Comparison of ENCODE assay signal across 10 mouse cellular contexts in genomic region chr5:33640652-33641051, GRCm38 (mm10). TPM values are rescaled to one million over a fixed set of nuclear protein-coding genes. Genes with fewer than 3 reads are reported as not detected.
A peak's percentile ranks its signal among the peaks of the same experiment; 100 is the strongest.
DNase-seq lines count a peak whose midpoint lies in the region; ATAC-seq and TF ChIP-seq lines count a peak whose summit lies in the region.
"Had no signal": no experiment of that assay in that cellular context is flagged by ENCODE, and none has a peak within 500 bp of the region (broad histone marks: within the 10 kb centered on the region; RNA-seq: fewer than 3 reads in every experiment).

No protein-coding gene starts in this region.

- peak; percentile 52 for DNase-seq in adrenal gland, postnatal 10 days
- DNase-seq in adrenal gland, postnatal 25 days = no peak
- peak; percentile 54 to 55 for DNase-seq in left cerebral cortex, adult 18-20 months (ENCODE audit: low spot score in 2 of 2)
- DNase-seq in left cerebral cortex, adult 8-10 months (ENCODE audit: low spot score in 2 of 2) = no peak
- peak; percentile 84 for DNase-seq in kidney, postnatal 0 days (ENCODE audit: low spot score)
- peak; percentile 83 for DNase-seq in lung, postnatal 0 days (ENCODE audit: low spot score)
- peak; percentile 38 to 42 for DNase-seq in spleen, postnatal 36 days (ENCODE audit: low spot score in 2 of 2)

- no peak overlapping the region for H3K4me3 ChIP-seq in kidney, postnatal 0 days (replicated peaks; ENCODE audit: low read depth, low read length)
- no peak overlapping the region for H3K4me3 ChIP-seq in lung, postnatal 0 days (ENCODE audit: low read depth, low read length)
- H3K4me3 ChIP-seq: heart, embryonic 13.5 days; myocyte had no signal

- H3K27me3 ChIP-seq in kidney, postnatal 0 days (ENCODE audit: insufficient read depth, low read length) = no peaks in the 10 kb centered on the region
- H3K27me3 ChIP-seq in lung, postnatal 0 days (replicated peaks; ENCODE audit: insufficient read depth, low read length) = no peaks in the 10 kb centered on the region
- H3K27me3 ChIP-seq: heart, embryonic 13.5 days had no signal

- H3K36me3 ChIP-seq in kidney, postnatal 0 days (ENCODE audit: insufficient read depth, low read length) = peaks cover 42% of the 10 kb centered on the region
- peaks cover 32% of the 10 kb centered on the region for H3K36me3 ChIP-seq in lung, postnatal 0 days (ENCODE audit: insufficient read depth, low read length)

- peak; percentile 77 for TF ChIP-seq CTCF in kidney, postnatal 0 days (IDR thresholded peaks at IDR 0.05; ENCODE audit: low read depth)
- TF ChIP-seq CTCF in lung, postnatal 0 days (IDR thresholded peaks at IDR 0.05) = peak; percentile 82

- ATAC-seq in common myeloid progenitor, adult 5-6 weeks (replicated peaks; ENCODE audit: low read depth, poor library complexity, severe bottlenecking) = peak; percentile 80
- no peak for ATAC-seq in kidney, postnatal 0 days (replicated peaks; ENCODE audit: low FRiP score, low read depth)
- peak; percentile 33; the same call in 1 of the 2 replicates for ATAC-seq in lung, postnatal 0 days

- 34% methylated on average over 3 of the region's 3 CpGs for WGBS in kidney, postnatal 0 days
- WGBS in lung, postnatal 0 days = 30% methylated on average over 3 of the region's 3 CpGs

- H3K4me1 ChIP-seq in kidney, postnatal 0 days (replicated peaks; ENCODE audit: insufficient read depth, low read length) = no peaks in the 10 kb centered on the region
- no peaks in the 10 kb centered on the region for H3K4me1 ChIP-seq in lung, postnatal 0 days (ENCODE audit: insufficient read depth, low read depth, low read length)

- H3K9me3 ChIP-seq in kidney, postnatal 0 days (replicated peaks; ENCODE audit: low read length) = no peaks in the 10 kb centered on the region
- H3K9me3 ChIP-seq in lung, postnatal 0 days (ENCODE audit: low read length) = no peaks in the 10 kb centered on the region
- H3K9me3 ChIP-seq: heart, embryonic 13.5 days had no signal

- H3K9ac ChIP-seq in kidney, postnatal 0 days (ENCODE audit: low read depth, low read length) = no peak overlapping the region
- no peak overlapping the region for H3K9ac ChIP-seq in lung, postnatal 0 days (replicated peaks; ENCODE audit: low read depth)
- H3K9ac ChIP-seq: heart, embryonic 13.5 days had no signal

- H3K27ac ChIP-seq in kidney, postnatal 0 days = no peak overlapping the region
- H3K27ac ChIP-seq in lung, postnatal 0 days (ENCODE audit: low read length) = no peak overlapping the region
- H3K27ac ChIP-seq: heart, embryonic 13.5 days had no signal

- TF ChIP-seq EP300 in lung, postnatal 0 days (IDR thresholded peaks at IDR 0.05) = no peak

- H3K4me2 ChIP-seq in kidney, postnatal 0 days (ENCODE audit: low read length) = no peak overlapping the region
- H3K4me2 ChIP-seq in lung, postnatal 0 days (replicated peaks; ENCODE audit: low read depth, low read length) = no peak overlapping the region
- H3K4me2 ChIP-seq: heart, embryonic 13.5 days had no signal

RNA-seq across cellular contexts. Expression of gene Gm9903, which starts 10.9 kb away (rescaled TPM):
- total RNA-seq in adrenal gland, postnatal 10 days (2021) = under 1 TPM; 0.39 to 0.48 TPM
- total RNA-seq in adrenal gland, postnatal 25 days (2021) = 0.64 TPM in 1 of 2 replicates, not detected in the other
- 1 to 10 TPM in 1 of 2 experiments, under 1 TPM in 1; 0.67 to 1.1 TPM for total RNA-seq in left cerebral cortex, adult 18-20 months (2021)
- under 1 TPM; 0.55 to 0.89 (median 0.76) TPM for total RNA-seq in left cerebral cortex, adult 8-10 months (2022)
- total RNA-seq in common myeloid progenitor, adult 5-6 weeks (2017) = not detected in 2 replicates
- polyA plus RNA-seq in kidney, postnatal 0 days (2015; fragmentation: Nextera tagmentation; extraction: Ambion mirVana) = 0.64 and 0.68 TPM in 2 replicates
- 0.37 and 0.41 TPM in 2 replicates for polyA plus RNA-seq in lung, postnatal 0 days (2015; fragmentation: Nextera tagmentation; extraction: Ambion mirVana)

RNA-seq across cellular contexts. Expression of gene Fam53a, which starts 11.2 kb away (rescaled TPM):
- 10 to 100 TPM; 25.2 to 28.6 TPM for total RNA-seq in adrenal gland, postnatal 10 days (2021)
- total RNA-seq in adrenal gland, postnatal 25 days (2021) = 23.5 and 37.0 TPM in 2 replicates
- total RNA-seq in left cerebral cortex, adult 18-20 months (2021) = 10 to 100 TPM; 21.8 to 24.2 TPM
- total RNA-seq in left cerebral cortex, adult 8-10 months (2022) = 10 to 100 TPM; 22.4 to 28.3 (median 26.2) TPM
- total RNA-seq in common myeloid progenitor, adult 5-6 weeks (2017) = 18.6 and 20.8 TPM in 2 replicates
- 55.7 and 58.1 TPM in 2 replicates for polyA plus RNA-seq in kidney, postnatal 0 days (2015; fragmentation: Nextera tagmentation; extraction: Ambion mirVana)
- polyA plus RNA-seq in lung, postnatal 0 days (2015; fragmentation: Nextera tagmentation; extraction: Ambion mirVana) = 43.9 and 46.1 TPM in 2 replicates

RNA-seq across cellular contexts. Expression of gene Slbp, which starts 11.7 kb away (rescaled TPM):
- 10 to 100 TPM; 50.1 to 56.5 TPM for total RNA-seq in adrenal gland, postnatal 10 days (2021)
- 48.6 and 54.7 TPM in 2 replicates for total RNA-seq in adrenal gland, postnatal 25 days (2021)
- 10 to 100 TPM; 26.1 to 28.3 TPM for total RNA-seq in left cerebral cortex, adult 18-20 months (2021)
- total RNA-seq in left cerebral cortex, adult 8-10 months (2022) = 10 to 100 TPM; 25.0 to 28.6 (median 26.4) TPM
- total RNA-seq in common myeloid progenitor, adult 5-6 weeks (2017) = 286 and 289 TPM in 2 replicates
- 146 and 172 TPM in 2 replicates for polyA plus RNA-seq in kidney, postnatal 0 days (2015; fragmentation: Nextera tagmentation; extraction: Ambion mirVana)
- polyA plus RNA-seq in lung, postnatal 0 days (2015; fragmentation: Nextera tagmentation; extraction: Ambion mirVana) = 81.2 and 85.6 TPM in 2 replicates

RNA-seq across cellular contexts. Expression of gene Tacc3, which starts 17.3 kb away (rescaled TPM):
- 10 to 100 TPM; 24.0 to 31.5 TPM for total RNA-seq in adrenal gland, postnatal 10 days (2021)
- total RNA-seq in adrenal gland, postnatal 25 days (2021) = 14.2 and 14.4 TPM in 2 replicates
- 1 to 10 TPM; 4.2 to 6.5 TPM for total RNA-seq in left cerebral cortex, adult 18-20 months (2021)
- total RNA-seq in left cerebral cortex, adult 8-10 months (2022) = 1 to 10 TPM; 5.3 to 7.5 (median 6.9) TPM
- 161 and 162 TPM in 2 replicates for total RNA-seq in common myeloid progenitor, adult 5-6 weeks (2017)
- 74.3 and 84.9 TPM in 2 replicates for polyA plus RNA-seq in kidney, postnatal 0 days (2015; fragmentation: Nextera tagmentation; extraction: Ambion mirVana)
- 12.5 and 14.5 TPM in 2 replicates for polyA plus RNA-seq in lung, postnatal 0 days (2015; fragmentation: Nextera tagmentation; extraction: Ambion mirVana)

RNA-seq across cellular contexts. Expression of gene Tmem129, which starts 17.6 kb away (rescaled TPM):
- total RNA-seq in adrenal gland, postnatal 10 days (2021) = 10 to 100 TPM; 18.6 to 21.7 TPM
- total RNA-seq in adrenal gland, postnatal 25 days (2021) = 27.7 and 29.5 TPM in 2 replicates
- 10 to 100 TPM; 26.8 to 28.0 TPM for total RNA-seq in left cerebral cortex, adult 18-20 months (2021)
- total RNA-seq in left cerebral cortex, adult 8-10 months (2022) = 10 to 100 TPM; 23.1 to 26.2 (median 24.0) TPM
- total RNA-seq in common myeloid progenitor, adult 5-6 weeks (2017) = 22.2 and 24.8 TPM in 2 replicates
- 26.4 and 29.5 TPM in 2 replicates for polyA plus RNA-seq in kidney, postnatal 0 days (2015; fragmentation: Nextera tagmentation; extraction: Ambion mirVana)
- polyA plus RNA-seq in lung, postnatal 0 days (2015; fragmentation: Nextera tagmentation; extraction: Ambion mirVana) = 22.5 and 25.1 TPM in 2 replicates

Comparison
In these comparisons a context has a peak if more than half of its experiments do, and no peak if none do; other contexts are left out.
1. DNase-seq: peak in adrenal gland, postnatal 10 days (single experiment), left cerebral cortex, adult 18-20 months (2 of 2), kidney, postnatal 0 days (single experiment), lung, postnatal 0 days (single experiment) and spleen, postnatal 36 days (2 of 2); none in adrenal gland, postnatal 25 days (single experiment) and left cerebral cortex, adult 8-10 months (0 of 2).